Mouse (Mus musculus): ENCODE results near the gene Srsf5.
"Not testable (repeated sequence)": the region's sequence is repeated elsewhere in the genome, so short reads cannot be mapped to it uniquely, and the experiment has no call there.

Gene Srsf5

DNA sequence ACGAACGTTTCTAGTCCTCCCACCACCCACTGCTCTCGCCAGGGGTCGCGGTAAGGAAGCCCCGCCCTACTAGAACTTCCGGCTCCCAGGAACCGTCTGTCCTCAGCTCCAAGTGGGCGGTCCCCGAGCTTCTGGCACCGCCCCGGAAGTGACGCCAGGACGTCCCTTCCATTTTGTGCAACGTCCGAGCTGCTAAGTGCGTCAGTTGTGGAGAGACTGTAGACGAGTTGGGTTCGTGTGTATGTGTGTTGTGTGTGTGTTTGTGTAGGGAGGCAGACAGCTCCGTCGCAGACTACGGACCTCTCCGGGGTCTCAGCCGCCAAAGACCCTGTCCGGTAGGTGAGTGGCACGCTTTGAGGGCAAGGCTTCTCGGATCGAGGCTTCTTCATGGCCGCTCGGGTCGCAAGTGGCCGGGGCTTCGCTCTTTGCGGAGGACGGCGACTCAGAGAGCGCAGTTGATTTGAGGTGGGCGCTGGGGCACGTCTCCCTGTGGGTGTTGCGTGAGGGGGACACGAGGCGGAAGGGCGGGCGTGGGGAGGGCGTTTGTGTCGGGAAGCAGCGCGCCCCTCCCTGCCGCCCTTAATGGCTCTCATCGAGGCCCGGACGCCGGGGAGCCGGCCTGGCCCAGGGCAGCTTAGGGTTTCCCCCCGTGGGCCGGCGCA, at the start of gene Srsf5:
Gene Srsf5 (plus strand): TSS at position 171 of the 662 bp plus-strand sequence.
- peak; percentile 98 for DNase-seq

DNA sequence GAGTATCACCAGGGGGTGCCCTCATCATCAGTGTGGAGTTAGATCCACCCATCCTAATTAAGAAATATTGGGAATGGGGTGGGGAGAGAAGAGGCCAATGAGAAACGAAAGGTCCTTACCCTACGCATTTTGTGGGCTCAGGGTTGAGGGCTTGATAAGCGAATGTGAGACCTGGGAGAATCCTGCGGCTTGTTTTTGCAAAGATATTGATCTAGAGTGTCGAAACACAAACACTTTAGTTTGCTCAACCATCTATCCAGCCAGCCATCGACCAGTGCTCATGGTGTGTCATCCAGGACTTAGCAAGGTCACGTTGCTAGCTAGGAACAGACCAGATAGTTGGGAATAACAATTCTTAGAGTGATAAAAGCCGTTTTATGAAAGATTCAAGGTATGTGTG, 35.7 kb upstream of the Srsf5 start:
- no peak for DNase-seq

DNA sequence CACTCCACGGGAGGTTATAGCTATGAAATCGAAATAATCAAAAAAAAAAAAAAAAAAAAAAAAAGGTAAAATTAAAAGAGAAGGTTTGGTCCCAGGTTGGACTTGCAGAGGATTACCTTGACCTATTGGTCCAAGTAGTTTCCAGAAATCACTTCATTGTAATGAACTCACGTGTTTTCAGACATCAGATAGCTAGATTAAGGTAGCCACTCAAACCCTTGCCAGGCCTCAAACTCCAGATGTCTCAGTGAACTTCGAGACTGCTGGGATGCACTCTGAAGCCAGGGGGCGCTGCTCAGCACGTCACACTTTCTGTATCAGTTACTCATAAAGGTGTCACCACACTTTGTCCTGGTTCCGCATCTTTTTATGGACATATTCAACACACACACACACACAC, 27.5 kb upstream of the Srsf5 start:
- no peak for DNase-seq

DNA sequence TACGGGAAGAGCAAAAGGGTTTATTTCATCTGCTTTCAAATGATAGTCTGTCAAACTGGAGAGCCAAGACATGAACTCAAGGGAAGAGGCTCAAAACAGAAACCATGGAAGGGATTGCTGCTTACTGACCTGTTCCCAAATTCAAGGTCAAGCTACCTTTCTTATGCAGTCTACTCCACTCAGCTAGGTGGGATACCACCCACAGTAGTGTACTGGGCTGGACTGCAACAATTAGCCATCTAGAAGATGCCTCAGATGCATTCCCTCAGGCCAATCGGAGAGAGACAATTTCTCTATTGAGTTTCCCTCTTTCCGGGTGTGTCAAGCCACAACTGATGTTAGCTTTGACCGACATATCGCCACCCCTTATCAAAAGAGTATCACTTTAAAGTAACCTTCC, 24.0 kb upstream of the Srsf5 start:
- no peak for DNase-seq

DNA sequence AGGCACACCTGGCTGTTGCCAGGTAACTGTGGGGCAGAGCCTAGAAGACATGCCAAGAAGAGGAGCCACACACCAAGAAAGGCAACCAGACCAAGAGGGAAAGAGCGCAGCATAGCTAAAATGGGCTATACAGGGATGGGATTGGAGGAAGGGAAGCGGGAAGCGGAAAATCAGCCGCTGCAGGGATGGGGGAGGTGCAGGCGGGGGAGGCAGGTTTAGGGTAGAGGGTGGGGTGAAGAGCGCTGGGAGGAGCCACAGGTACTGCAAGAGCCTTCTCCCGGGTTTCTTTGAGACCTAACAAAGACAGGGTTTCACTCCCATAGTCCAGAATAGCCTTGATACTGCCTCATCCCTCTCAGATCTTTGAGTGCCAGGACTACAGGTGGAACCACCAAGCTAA, 22.4 kb upstream of the Srsf5 start:
- DNase-seq = peak; percentile 17

DNA sequence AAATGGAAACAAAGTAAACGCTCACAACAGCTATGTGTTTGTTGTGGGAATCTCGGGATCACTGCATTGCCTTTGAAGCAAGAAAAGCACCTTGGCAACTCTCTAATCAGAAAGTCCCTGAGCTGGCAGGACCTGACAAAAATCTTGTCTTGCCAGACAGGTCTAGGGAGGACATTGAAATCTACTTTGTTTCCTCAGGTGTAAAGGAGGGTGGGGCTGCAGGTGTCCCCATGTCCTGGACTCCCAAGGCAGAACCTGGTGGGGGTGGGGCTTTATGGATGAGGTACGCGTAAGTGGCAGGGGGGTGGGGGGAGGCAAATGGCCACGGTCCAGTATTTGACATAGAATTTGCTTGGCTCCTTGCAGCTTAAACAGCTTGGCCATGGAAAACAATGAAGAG, 21.7 kb upstream of the Srsf5 start:
- DNase-seq = no peak

DNA sequence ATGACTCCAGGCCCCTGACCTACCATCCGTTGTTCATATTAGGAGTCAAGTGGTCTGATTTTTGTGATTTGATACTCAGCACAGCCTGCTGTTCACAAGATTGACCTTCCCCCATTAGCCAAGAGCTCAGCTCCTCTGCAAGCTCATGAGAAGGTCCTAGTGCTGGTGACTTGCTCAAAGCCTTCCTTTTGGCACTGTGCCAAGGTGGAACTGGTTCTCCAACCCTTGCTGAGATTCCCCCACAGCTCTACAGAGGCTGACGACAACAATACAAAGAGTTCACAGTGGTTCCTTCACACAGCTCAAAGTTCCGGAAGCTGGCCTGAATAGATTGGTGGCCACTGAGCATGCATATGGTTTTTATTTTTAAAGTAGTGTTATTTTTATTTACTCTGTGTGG, 21.1 kb upstream of the Srsf5 start:
- DNase-seq = no peak

DNA sequence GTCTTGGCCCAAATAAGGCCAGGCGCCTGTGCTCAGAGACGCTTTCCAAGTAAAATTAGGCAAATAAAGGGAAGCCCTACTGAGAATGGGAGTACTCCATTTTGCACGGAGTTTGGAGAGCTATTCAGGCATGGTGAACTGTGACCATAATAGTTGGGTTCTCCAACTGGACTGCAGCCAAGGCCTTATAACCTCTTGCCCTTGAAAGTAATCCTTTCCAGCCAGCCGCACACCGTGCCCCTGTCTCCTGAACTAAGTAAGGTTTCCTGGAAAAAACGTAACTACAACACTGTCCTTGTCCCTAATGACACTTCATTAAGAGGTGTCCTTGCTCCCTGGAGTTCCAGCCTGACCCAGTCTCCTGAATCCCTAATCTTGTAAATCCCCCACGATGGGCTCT, 19.4 kb upstream of the Srsf5 start:
- no peak for DNase-seq

DNA sequence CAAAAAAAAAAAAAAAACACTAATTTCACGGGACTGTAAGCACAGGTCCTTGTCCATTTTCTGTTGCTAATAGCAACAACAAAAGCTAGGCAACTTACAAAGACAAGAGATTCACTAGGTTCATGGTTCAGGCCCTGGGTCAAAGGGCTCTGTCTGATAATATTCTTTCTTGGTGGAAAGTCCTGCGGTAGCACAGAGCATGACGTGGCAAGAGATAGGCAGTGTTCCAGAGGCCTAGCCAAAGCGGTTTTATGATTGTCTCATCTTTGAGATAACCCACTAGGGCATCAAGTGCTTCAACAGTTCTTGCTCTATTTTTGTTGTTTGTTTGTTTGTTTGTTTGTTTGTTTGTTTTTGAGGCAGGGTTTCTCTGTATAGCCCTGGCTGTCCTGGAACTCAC, 18.8 kb upstream of the Srsf5 start:
- no peak for DNase-seq

DNA sequence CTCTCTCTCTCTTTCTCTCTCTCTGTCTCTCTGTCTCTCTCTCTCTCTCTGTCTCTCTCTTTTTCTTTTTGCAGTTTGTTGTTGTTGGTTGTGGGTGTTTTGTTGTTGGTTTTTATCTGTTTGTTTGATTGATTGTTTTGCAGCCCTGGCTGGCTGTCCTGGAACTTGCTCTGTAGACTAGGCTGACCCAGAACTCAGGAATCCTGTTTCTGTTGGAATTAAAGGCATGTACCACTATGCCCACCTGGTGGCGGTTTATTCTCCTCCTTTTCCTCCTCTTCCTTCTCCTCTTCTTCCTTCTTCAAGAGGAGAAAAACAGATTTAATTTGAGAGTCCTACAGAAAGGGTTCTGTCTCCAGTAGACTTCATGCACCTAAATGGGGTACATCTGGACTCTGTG, 17.8 kb upstream of the Srsf5 start:
- DNase-seq = no peak

DNA sequence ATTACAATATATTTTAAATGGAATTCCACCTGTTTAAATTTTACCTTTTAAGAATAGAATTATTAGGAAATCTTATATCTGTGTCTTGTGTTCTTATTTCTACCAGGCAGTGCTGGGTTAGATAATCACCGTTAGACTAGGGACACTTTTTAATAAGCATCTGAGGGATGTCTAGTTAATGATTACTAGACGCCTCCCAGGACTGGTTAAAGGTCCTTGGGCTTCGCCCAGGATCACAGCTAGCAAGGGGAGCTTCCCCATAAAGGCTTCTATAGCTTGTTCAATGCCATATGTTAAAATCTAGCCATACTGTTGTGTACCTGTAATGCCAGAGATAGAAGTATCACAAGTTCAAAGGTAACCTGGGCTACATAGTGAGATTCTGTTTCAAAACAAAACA, 16.4 kb upstream of the Srsf5 start:
- DNase-seq = no peak

DNA sequence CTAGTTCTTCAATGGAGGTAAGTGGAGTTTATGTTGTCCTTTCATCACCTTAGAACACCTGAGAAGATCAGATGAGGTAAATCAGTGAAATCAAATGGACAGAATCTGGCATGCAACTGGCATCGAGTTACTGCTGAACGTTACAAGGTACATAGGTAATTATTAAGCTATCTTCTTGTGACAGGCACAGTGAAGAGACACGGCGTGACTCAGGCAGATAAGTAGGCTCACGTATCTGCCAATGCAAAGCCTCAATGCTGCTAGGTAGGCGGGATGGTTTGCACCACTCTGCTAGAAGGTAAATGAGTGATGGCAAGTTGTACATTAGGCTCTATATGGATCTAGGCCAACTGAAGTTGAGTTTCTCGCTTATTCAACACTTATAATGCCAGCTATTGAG, 15.2 kb upstream of the Srsf5 start:
- DNase-seq = no peak

DNA sequence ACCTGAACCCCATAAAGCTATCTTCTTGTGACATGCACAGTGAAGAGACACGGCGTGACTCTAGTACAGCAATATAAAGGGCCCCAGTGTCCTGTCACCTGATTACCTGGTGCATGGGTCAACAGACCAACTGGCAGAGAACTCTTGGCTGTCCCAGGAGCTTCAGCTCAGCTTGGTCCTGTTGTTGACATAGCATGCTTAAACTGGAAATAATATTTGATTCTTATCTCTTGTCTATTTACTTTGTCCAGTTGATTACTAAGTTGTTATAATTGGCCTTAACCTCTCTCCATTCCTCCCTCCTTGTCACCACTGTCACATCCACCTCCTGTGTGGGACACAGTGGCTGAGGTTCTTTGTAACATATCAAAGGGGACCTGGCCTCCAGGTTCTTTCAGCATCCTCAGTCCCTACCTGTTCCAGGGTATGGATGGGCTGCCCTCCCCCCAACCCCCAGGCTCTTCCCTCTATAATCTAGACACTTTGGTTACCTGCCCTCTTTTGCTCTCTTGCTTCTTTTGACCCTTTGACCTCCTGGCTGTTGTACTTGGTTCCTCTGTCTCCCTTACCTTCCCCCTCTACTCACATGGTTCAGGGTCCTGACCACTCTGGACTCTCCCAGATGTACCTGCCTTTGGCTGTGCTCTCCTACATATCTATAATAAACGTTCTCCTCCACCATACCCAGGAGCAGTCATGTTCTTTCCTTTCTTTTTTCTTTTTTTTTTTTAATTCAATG, 13.7 kb upstream of the Srsf5 start:
- no peak for DNase-seq

DNA sequence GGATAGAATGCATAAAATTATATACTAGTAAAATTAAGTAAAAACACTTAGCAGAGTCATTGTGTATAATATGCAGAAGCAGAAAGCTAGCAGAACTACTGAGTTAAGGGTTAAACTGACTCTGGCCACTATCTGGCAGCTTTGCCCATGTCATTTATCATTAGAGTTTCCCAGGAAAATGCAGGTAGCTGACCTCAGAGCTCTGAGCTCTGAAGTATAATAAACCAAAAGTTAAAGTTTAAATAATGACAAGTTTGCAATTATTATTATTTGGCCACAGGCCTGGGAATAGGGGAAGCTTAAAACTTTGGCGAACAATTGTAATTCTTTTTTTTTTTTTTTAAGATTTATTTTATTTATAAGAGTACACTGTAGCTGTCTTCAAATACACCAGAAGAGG, 12.4 kb upstream of the Srsf5 start:
- DNase-seq = no peak

DNA sequence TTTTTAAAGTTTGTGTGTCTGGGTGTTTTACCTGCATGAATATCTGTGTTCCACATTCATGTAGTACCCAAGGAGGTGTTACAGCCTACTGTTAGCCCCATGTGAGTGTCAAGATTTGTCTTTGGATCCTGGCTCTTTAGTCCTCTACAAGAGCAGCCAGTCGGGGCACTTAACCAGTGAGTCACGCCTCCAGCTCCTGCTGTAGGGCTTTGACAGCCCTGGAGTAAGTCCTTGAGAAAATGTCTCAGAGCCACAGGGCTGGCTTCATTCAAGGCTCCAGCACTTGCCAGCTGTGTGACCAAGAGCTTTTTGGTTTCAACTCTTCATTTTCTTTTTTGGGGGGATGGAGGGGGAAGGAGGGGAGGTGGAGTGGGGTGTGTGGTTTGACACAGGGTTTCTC, 8.6 kb upstream of the Srsf5 start:
- DNase-seq = no peak

DNA sequence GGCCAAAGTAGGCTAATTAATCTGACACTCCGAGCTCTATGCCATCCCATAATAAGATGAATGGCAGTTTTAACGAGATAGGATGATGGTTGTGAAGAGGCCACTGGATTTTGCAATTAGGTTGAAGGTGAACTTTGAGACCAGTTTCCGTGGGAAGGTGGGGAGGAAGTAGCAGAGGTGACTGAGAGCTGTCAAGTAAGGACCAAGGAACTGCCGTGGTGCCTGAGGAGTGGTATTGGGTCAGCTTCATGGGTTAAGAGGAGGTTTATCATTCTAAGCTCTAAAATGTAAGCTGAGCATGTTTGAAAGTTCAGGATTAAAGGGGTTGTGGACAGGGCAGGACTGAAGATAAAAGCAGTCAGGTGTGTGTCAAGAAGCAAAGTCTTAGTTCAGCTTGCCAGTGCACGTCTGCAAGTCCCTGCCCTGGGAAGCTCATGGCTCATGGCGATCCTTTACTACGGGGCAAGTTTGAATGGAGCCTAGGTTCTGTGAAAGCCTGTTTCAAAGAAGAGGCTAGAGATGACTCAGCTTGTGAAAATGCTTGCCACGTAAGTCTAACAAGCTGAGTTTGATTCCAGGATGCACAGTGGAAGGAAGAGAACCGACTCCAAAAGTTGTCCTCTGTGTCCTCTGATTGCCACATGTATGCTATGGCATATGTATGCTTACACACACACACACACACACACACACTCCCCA, 7.8 kb upstream of the Srsf5 start:
- DNase-seq = no peak

DNA sequence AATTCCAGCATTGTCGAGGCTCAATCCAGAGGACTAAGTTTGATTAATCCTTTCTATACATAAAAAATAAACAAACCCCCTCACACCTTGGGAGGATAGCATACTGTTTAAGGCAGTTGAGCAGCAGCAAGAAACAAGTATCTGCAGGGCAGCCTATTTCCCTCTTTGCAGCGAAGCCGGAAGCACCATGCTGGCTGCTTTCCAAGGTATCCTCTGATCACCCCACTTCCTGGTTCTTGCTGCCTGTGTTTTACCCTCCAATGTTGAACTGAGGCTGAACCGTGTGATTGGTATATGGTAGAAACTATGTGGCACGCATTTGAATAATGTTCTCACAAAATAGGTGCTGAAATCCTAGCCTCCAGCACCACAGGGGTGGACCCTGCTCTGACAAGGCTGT, 6.7 kb upstream of the Srsf5 start:
- DNase-seq = no peak

DNA sequence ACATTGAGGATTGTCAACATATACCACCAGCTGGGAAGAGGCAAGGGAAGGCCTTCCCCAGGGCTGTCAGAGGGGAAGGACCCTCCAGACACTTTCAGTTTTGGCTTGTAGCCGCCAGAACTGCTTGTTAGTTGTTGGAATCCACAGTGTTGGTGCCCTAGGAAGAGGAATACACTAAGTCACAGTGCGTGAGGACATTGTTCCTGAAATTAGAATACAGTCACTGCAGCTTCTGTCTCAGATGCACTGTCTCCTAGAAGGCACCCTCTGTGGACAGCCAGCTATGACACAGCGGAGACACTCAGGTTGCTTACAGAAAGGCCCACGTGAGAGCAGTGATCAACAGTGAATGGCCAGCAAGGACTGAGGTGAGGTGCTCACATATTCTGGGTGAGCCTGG, 6.1 kb upstream of the Srsf5 start:
- DNase-seq = no peak

DNA sequence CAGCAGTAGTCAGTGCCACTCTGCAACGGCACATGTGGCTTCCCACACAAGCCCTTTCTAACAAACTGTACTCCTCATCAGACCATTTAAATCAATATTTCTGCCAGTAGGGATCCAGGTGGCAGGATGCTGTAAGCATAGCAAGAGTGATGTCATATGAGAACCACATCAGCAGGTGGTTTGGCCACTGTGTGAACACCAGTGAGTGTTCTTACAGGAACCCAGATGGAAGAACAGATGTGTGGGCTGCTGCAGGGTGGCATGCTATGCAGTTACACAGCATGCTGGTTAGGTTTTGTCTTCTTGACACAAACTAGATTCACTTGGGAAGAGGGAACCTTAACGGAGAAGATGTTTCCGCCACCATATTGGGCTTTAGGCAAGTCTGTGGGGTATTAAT, 3.4 kb upstream of the Srsf5 start:
- no peak for DNase-seq

DNA sequence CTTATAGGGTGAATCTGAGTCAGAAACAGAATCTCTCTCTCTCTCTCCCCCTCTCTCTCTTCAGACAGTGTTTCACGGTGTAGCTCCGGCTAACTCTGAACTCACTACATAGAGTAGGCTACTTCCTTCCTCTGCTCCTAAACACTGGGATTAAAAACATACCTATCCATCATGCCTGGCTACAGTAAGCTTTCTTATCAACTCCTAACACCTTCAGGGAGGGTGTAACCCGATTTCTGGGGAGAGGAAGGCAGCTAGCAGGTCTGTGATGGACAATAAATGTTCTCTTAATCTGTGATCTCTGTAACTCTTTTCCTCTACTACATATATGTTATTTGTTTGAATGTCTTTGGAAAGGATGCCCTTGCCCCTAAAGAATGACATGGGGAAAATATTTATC, 1.9 kb upstream of the Srsf5 start:
- DNase-seq = no peak

DNA sequence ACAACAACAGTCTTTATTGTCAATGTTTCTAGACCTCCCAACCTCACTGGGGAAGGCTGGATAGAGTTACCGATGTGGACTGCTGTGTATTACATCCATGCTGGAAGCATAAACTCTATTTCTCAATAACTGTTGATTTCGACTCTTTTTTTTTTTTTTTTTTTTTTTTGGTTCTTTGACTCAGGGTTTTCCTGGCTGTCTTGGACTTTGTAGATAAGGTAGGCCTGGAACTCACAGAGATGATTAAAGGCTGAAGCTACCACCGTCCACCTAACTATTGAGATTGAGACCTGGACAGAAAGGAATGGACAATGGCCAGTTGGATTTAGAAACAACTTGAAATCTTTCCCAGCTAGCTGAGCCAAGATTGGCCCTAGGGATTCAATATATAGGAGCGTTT, 1.1 kb upstream of the Srsf5 start:
- DNase-seq = no peak

DNA sequence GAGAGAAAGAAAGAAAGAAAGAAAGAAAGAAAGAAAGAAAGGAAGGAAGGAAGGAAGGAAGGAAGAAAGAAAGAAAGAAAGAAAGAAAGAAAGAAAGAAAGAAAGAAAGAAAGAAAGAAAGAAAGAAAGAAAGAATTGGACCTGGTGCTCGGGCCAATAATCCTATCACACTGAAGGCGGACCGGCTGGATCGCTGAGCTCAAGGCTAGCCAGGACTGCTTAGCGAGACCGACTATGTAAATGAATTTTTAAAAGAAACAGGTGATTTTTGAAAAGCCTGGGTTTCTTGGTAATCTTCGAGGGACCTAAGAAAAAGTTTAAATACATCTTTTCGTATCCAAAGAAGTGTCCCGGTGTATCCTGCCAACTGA, 356 bp upstream of the Srsf5 start:
- not testable (repeated sequence) for DNase-seq

DNA sequence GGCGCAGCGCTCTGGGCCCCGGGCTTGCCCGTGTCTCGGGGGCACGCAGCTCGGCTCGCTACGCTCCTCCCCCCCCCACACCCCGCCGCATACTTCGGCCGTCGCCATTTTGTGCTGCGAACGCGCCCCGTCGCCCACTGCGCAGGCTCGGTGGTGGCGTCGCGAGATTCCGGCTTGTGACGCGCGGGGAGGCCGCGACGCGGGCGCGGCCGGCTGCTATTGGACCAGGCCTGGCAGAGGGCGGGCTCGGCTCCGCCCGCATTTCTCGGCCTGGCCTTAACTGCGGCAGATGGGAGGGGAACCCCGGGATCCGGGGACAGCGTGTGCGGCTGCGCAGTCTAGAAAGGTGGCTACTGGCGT, 672 bp downstream of the Srsf5 start:
- DNase-seq = peak; percentile 95

DNA sequence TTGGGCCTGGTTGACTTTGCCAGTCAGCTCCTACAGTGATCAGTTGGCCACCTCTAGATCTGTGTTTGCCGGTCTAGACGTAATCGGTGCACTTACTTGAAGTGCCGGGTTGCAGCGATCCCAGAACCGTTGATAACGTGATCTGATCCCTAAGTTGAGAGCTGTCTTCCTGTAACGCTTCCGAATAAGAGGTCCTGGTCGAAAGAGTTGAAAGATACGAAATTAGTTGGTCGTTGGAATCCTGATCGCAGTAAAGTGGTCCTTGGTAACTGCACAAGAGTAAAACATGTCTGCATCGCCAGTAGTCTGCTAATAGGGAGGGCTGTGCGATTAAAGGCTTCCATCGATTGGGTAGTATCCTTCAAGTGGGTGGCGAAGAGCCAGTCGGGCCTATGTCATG, 2.9 kb downstream of the Srsf5 start:
- no peak for DNase-seq

DNA sequence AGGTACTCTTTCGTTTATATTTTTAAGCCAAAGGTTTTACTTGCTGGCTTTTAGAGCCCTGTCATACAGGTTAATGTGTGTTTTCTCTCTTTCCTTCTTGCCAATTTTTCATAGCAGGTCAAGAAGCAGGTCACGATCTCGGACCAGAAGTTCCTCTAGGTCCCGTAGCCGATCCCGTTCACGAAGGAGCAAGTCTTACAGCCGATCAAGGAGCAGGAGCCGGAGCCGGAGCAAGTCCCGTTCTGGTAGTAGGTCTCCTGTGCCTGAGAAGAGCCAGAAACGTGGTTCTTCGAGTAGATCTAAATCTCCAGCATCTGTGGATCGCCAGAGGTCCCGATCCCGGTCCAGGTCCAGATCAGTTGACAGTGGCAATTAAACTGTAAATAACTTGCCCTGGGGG, 4.3 kb downstream of the Srsf5 start:
- not testable (repeated sequence) for DNase-seq

All from right cerebral cortex, adult 18-20 months (tissue).